Mouse (Mus musculus) erythroblast, embryonic 14.5 days (primary cell): ENCODE measurements around the gene Fam210b.

Experiments
- GATA1 ChIP-seq: IDR thresholded peaks from 2 replicates; pipeline ENCODE4 v1.6.1; 2012; ENCODE audit warnings: low read length, inconsistent platforms, mixed read lengths
- TAL1 ChIP-seq: IDR thresholded peaks from 3 replicates; pipeline ENCODE4 v1.6.1; 2012; ENCODE audit warnings: low read length, inconsistent platforms, mixed read lengths

DNA sequence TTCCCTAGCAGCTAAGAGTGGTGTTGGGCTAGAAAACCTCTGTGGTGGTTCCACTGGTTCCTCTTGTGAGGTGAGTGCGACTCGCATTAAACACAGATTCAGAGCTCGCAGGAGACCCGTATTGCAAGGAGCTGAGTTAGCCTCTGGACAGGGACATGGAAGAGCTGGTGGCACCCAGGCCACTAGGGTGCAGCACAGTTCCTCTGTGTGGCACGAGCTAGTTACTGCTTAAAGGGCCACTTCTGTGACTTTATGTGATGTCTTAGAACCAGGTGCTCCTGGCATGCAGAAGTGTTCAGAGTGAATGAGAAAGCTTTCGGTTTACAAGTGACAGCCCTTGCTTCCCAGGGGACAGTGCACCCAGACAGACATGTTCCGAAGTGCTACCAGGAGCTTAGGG is 33.0 kb downstream of the Fam210b start:
- TF ChIP-seq TAL1 (no peak), GATA1 (no peak)
